Mouse (Mus musculus): ENCODE measurements around the gene Tmem176b. TPM values are rescaled to one million over a fixed set of nuclear protein-coding genes. Genes with fewer than 3 reads are reported as not detected.

Gene Tmem176b
- total RNA-seq (2023) = 10 to 100 TPM; 19.5 to 23.8 TPM

DNA sequence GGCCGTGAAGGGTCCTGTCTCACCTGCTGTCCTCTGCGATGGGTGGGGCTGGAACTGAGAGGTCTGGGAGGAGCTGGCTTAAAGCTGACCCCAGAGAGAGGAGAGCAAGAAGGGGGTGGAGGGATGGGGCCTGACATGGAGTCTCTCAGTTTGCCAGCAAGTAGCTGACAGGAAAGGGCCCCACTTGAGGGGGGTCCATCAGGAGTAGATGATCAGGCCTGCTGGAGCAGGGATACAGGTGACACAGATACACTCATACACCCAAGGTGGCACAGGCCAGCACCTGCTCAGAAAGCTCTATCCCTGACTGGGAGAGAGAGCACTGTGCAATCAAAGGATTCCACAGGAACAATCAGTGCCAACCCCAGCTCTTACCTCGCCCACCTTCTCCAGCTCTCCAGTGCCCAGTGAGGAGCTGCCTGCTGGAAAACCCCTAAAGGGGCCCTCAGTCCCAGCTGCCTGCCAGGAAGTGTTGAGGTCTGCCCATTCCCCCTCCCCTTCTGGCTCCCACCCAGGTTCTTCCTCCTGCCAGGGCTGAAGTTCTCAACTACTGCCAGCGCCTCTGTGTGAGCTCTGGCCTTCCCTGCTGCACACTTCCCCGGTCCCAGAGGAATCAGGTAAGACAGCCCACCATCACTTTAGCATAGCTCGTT is at the start of gene Tmem176b:
Gene Tmem176b, minus strand, starts transcription at position 524 of the 653 bp plus-strand sequence.

GRCm38 (mm10) chr6:48872596-48872995 is 31.3 kb upstream of the Tmem176b start, which contains the start of gene Aoc1:
Gene Aoc1, plus strand, starts transcription at chr6:48872896.

DNA sequence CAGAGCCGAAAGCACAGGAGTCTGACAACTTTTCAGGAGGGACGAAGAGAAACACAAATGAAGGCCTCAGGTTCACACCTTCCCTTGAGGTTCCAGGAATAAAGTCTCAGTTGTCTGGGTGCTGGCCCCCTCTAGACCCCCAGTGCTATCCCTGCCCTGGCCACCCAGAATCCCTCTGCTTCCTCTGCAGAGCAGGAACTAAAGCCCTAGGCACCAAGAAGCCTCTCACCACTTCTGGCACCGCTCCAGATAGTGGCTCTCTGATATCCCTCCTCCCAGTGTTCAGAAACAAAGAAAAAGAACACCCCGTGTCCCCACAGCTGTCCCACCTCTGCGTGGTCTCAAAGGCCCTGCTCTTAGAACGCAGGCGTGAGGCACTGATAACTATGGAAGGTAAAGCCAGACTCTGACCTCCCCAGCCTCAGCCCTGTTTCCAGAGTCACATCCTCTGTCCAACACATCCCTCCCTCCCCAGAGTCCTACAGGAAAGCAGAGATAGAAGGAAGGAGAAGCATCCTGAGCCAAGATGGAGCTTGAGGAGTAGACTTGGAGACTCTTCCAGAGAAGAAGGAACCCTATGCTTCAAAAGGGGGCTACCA is 826 bp downstream of the Tmem176b start, which contains the start of gene Tmem176a:
Gene Tmem176a, plus strand, starts transcription at position 549 of the 599 bp plus-strand sequence.

Other genes with a start within 250 kb of the Tmem176b start
- gene Repin1, start 247.6 kb downstream of the Tmem176b start, total RNA-seq (2023) = 1 to 10 TPM; 1.8 to 5.0 TPM
- gene Gm44965, start 247.6 kb downstream of the Tmem176b start, total RNA-seq (2023) = not detected
- gene Zfp775, start 239.4 kb downstream of the Tmem176b start, total RNA-seq (2023) = 1 to 10 TPM in 1 of 2 experiments, under 1 TPM in 1; 0.89 to 3.1 TPM
- gene AI854703, start 214.7 kb downstream of the Tmem176b start, total RNA-seq (2023) = under 1 TPM in 1 of 2 experiments, not detected in 1; 0.13 TPM
- gene Gimap8, start 194.3 kb downstream of the Tmem176b start, total RNA-seq (2023) = under 1 TPM; 0.26 to 0.31 TPM
- 1 to 10 TPM; 3.6 to 4.9 TPM for gene Gimap9, start 165.4 kb downstream of the Tmem176b start, total RNA-seq (2023)
- under 1 TPM; 0.66 to 0.95 TPM for gene Gimap4, start 156.9 kb downstream of the Tmem176b start, total RNA-seq (2023)
- gene Gimap6, start 133.3 kb downstream of the Tmem176b start, total RNA-seq (2023) = 1 to 10 TPM; 5.0 to 5.9 TPM
- gene Gm28053, start 122.9 kb downstream of the Tmem176b start, total RNA-seq (2023) = not detected
- under 1 TPM in 1 of 2 experiments, not detected in 1; 0.56 TPM for gene Gimap7, start 122.9 kb downstream of the Tmem176b start, total RNA-seq (2023)
- 1 to 10 TPM in 1 of 2 experiments, under 1 TPM in 1; 0.93 to 1.1 TPM for gene Gimap1, start 102.4 kb downstream of the Tmem176b start, total RNA-seq (2023)
- 1 to 10 TPM; 1.1 to 1.4 TPM for gene Gimap5, start 95.3 kb downstream of the Tmem176b start, total RNA-seq (2023)
- gene Gimap3, start 70.6 kb downstream of the Tmem176b start, total RNA-seq (2023) = 1 to 10 TPM in 1 of 2 experiments, under 1 TPM in 1; 0.89 to 1.3 TPM
- 10 to 100 TPM in 1 of 2 experiments, 1 to 10 TPM in 1; 8.1 to 19.0 TPM for gene Tmem176a, start 577 bp downstream of the Tmem176b start, total RNA-seq (2023)
- not detected for gene Aoc1, start 31.4 kb upstream of the Tmem176b start, total RNA-seq (2023)
- gene 1600015I10Rik, start 88.4 kb upstream of the Tmem176b start, total RNA-seq (2023) = under 1 TPM in 1 of 2 experiments, not detected in 1; 0.13 TPM
- gene Doxl2, start 133.5 kb upstream of the Tmem176b start, total RNA-seq (2023) = not detected
- not detected for gene Svs1, start 145.4 kb upstream of the Tmem176b start, total RNA-seq (2023)
- gene Gpnmb, start 195.1 kb upstream of the Tmem176b start, total RNA-seq (2023) = under 1 TPM; 0.42 to 0.84 TPM
- 10 to 100 TPM; 19.2 to 20.8 TPM for gene Malsu1, start 232.3 kb upstream of the Tmem176b start, total RNA-seq (2023)